Mouse (Mus musculus): ENCODE measurements around the gene Ankrd16.

DNA sequence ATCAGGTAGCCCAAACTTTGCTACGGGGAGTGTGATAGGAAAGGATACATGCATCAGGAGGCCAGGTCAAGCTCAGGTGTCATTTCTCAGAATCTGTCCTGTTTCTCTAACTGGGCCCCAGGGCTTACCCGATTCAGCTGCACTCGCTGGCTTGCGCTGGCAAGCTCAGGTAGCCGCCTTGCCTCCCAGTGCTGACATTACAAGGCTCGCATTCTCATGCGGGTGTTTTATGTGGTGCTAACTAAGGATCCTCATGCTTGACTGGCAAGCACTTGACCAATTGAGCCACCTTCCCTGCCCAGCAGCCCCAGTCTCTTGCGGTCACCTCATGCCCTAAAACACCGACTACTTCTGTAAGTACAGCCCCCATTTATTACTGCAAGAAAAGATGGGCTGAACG is 3.2 kb upstream of the Ankrd16 start:
- TF ChIP-seq CTCF (IDR thresholded peaks at IDR 0.05; ENCODE audit: low read depth), result no peak
- no peak for TF ChIP-seq EP300 (IDR thresholded peaks at IDR 0.05; ENCODE audit: low read depth)
